Mouse (Mus musculus): ENCODE results near the gene Asb8.

The Asb8 gene

GRCm38 (mm10) chr15:98155944-98156343, 9.5 kb downstream of the Asb8 start:
- DNase-seq (ENCODE audit: low spot score), result no peak

GRCm38 (mm10) chr15:98155272-98155671, 10.2 kb downstream of the Asb8 start:
- DNase-seq (ENCODE audit: low spot score), result no peak

GRCm38 (mm10) chr15:98154631-98155030, 10.8 kb downstream of the Asb8 start:
- DNase-seq (ENCODE audit: low spot score), result no peak

GRCm38 (mm10) chr15:98154146-98154545, 11.3 kb downstream of the Asb8 start:
- DNase-seq (ENCODE audit: low spot score), result no peak

- DNase-seq (ENCODE audit: low spot score), result no peak
Measured at GRCm38 (mm10) chr15:98153625-98154024, 11.8 kb downstream of the Asb8 start.

- DNase-seq (ENCODE audit: low spot score), result no peak
Measured at GRCm38 (mm10) chr15:98152916-98153315, 12.5 kb downstream of the Asb8 start.

GRCm38 (mm10) chr15:98149166-98149602, 16.2 kb downstream of the Asb8 start:
- DNase-seq (ENCODE audit: low spot score), result no peak

- no peak for DNase-seq (ENCODE audit: low spot score)
Measured at GRCm38 (mm10) chr15:98148356-98148755, 17.1 kb downstream of the Asb8 start.

GRCm38 (mm10) chr15:98145559-98146181, 19.8 kb downstream of the Asb8 start:
- DNase-seq (ENCODE audit: low spot score), result peak; percentile 88

- DNase-seq (ENCODE audit: low spot score), result no peak
Measured at GRCm38 (mm10) chr15:98144861-98145507, 20.4 kb downstream of the Asb8 start.

GRCm38 (mm10) chr15:98142515-98142914, 22.9 kb downstream of the Asb8 start:
- no peak for DNase-seq (ENCODE audit: low spot score)

GRCm38 (mm10) chr15:98140809-98141208, 24.6 kb downstream of the Asb8 start:
- DNase-seq (ENCODE audit: low spot score), result no peak

- no peak for DNase-seq (ENCODE audit: low spot score)
Measured at GRCm38 (mm10) chr15:98139763-98140162, 25.7 kb downstream of the Asb8 start.

- DNase-seq (ENCODE audit: low spot score), result no peak
Measured at GRCm38 (mm10) chr15:98136871-98137270, 28.6 kb downstream of the Asb8 start.

- DNase-seq (ENCODE audit: low spot score), result no peak
Measured at GRCm38 (mm10) chr15:98135671-98136070, 29.8 kb downstream of the Asb8 start.

GRCm38 (mm10) chr15:98134666-98135065, 30.8 kb downstream of the Asb8 start:
- peak; percentile 41 for DNase-seq (ENCODE audit: low spot score)

GRCm38 (mm10) chr15:98134034-98134433, 31.4 kb downstream of the Asb8 start:
- no peak for DNase-seq (ENCODE audit: low spot score)

GRCm38 (mm10) chr15:98133471-98133870, 32.0 kb downstream of the Asb8 start:
- no peak for DNase-seq (ENCODE audit: low spot score)

GRCm38 (mm10) chr15:98131942-98132655, 33.3 kb downstream of the Asb8 start:
- no peak for DNase-seq (ENCODE audit: low spot score)

- no peak for DNase-seq (ENCODE audit: low spot score)
Measured at GRCm38 (mm10) chr15:98131451-98131850, 34.0 kb downstream of the Asb8 start.

- DNase-seq (ENCODE audit: low spot score), result no peak
Measured at GRCm38 (mm10) chr15:98131001-98131400, 34.4 kb downstream of the Asb8 start.

- no peak for DNase-seq (ENCODE audit: low spot score)
Measured at GRCm38 (mm10) chr15:98120831-98121230, 44.6 kb downstream of the Asb8 start.

- no peak for DNase-seq (ENCODE audit: low spot score)
Measured at GRCm38 (mm10) chr15:98119363-98119762, 46.1 kb downstream of the Asb8 start.

Measured in left cerebral cortex, adult 11 months (tissue).